Mouse (Mus musculus): ENCODE results near the gene Ltbr. TPM values are rescaled to one million over a fixed set of nuclear protein-coding genes. Genes with fewer than 3 reads are reported as not detected.

Ltbr gene
- total and polyA plus RNA-seq, 3 experiments: 47.6 to 64.2 TPM; not detected in 1

DNA sequence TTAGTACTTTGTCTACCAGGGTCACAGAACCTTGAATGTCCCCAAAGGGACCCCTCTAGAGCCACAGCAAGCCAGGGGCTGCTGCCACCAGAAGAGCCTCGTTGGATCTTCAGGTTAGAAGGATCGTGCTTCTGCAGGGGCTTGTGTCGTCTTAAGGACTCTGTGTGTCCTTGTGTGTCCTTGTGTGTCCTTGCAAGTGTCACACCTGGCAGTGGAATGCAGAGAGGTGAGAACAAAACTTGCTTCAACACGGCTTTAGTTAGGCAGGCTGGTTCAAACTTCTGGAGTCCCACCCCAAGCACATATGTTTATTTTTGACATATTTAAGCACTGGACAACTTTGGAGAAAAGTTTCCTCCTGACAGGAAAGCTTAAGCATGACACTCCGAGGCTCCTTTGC, 25.0 kb downstream of the Ltbr start:
- Histone ChIP-seq H3K36me3 (ENCODE audit: control insufficient read depth in 1 of 2, insufficient read depth in 2 of 2, low read length in 2 of 2) (no peaks in the 10 kb centered on the region), H3K27me3 (ENCODE audit: control insufficient read depth in 1 of 2, insufficient read depth in 2 of 2, low read length in 2 of 2) (peaks cover 14 to 27% of the 10 kb centered on the region in 2 experiments), H3K4me1 (ENCODE audit: control insufficient read depth in 1 of 2, insufficient read depth in 2 of 2, low read length in 2 of 2) (no peaks in the 10 kb centered on the region), H3K9ac (ENCODE audit: control insufficient read depth, low read depth, low read length, poor library complexity, severe bottlenecking) (no peak overlapping the region), H3K79me2 (ENCODE audit: control insufficient read depth, insufficient read depth, low read length, poor library complexity) (no peaks in the 10 kb centered on the region), H3K27ac (ENCODE audit: control insufficient read depth, low read depth, low read length) (no peak overlapping the region), H3K9me3 (replicated peaks; ENCODE audit: insufficient read depth, low read length) (no peaks in the 10 kb centered on the region), H3K4me3 (ENCODE audit: control insufficient read depth in 1 of 2, insufficient read depth in 1 of 2, low read depth in 2 of 2, low read length in 2 of 2) (no peak overlapping the region)
- DNase-seq (ENCODE audit: low read depth, low spot score): no peak
- TF ChIP-seq POLR2AphosphoS5 (IDR thresholded peaks at IDR 0.05; ENCODE audit: borderline replicate concordance, low read depth, low read length) (no peak), SMC3 (IDR thresholded peaks at IDR 0.05; ENCODE audit: low read depth, low read length) (no peak), POLR2A (IDR thresholded peaks at IDR 0.05; ENCODE audit: control insufficient read depth in 1 of 2, insufficient read depth in 1 of 2, low read depth in 1 of 2, low read length in 2 of 2, poor library complexity in 1 of 2) (no peak), JUND (IDR thresholded peaks at IDR 0.05; ENCODE audit: low read depth, low read length) (no peak), NELFE (IDR thresholded peaks at IDR 0.05; ENCODE audit: low read depth, low read length) (no peak), MYB (IDR thresholded peaks at IDR 0.05; ENCODE audit: low read depth, low read length) (no peak), KAT2A (conservative IDR thresholded peaks at IDR 0.05; ENCODE audit: low read depth, low read length) (no peak), POLR2AphosphoS2 (IDR thresholded peaks at IDR 0.05; ENCODE audit: low read length) (no peak), GABPA (IDR thresholded peaks at IDR 0.05; ENCODE audit: low read depth, low read length) (no peak), CHD2 (IDR thresholded peaks at IDR 0.05; ENCODE audit: low read length) (no peak), USF1 (IDR thresholded peaks at IDR 0.05; ENCODE audit: low read depth, low read length) (no peak), TCF12 (IDR thresholded peaks at IDR 0.05; ENCODE audit: low read depth, low read length) (no peak), ELF1 (IDR thresholded peaks at IDR 0.05; ENCODE audit: low read depth, low read length) (no peak), ZC3H11A (IDR thresholded peaks at IDR 0.05; ENCODE audit: low read depth, low read length) (no peak), MYC (IDR thresholded peaks at IDR 0.05; ENCODE audit: low read depth, low read length) (no peak), MEF2A (IDR thresholded peaks at IDR 0.05; ENCODE audit: extremely low read depth, insufficient replicate concordance, low read depth, low read length, poor library complexity, severe bottlenecking) (no peak), ZNF384 (IDR thresholded peaks at IDR 0.05; ENCODE audit: low read depth, low read length) (no peak), HCFC1 (IDR thresholded peaks at IDR 0.05; ENCODE audit: low read depth, low read length) (no peak)

DNA sequence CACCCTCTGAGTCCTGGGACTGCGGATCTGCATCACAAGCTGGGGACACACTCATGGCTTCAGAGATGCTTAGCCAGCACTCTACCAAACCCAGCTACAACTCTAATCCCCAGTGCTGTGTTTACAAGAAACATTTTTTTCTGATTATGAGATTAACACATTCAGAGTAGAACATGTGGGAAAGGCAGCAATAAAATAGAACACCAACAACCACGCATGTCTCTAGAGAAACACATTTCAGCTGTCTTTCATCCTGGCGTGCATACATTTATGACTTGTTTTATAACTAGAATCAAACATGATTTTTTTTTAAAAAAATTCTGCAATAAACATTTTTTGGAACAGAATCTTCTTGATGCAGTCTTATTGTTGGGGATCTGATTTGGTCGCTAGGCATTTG, 26.7 kb downstream of the Ltbr start:
- no peak for DNase-seq (ENCODE audit: low read depth, low spot score)
- no peaks in the 10 kb centered on the region for H3K9me3 ChIP-seq (replicated peaks; ENCODE audit: insufficient read depth, low read length)

More for the DNA sequence above, 26.7 kb downstream of the Ltbr start:
- peaks cover 7 to 18% of the 10 kb centered on the region in 2 experiments for H3K27me3 ChIP-seq (ENCODE audit: control insufficient read depth in 1 of 2, insufficient read depth in 2 of 2, low read length in 2 of 2)
- no peaks in the 10 kb centered on the region for H3K36me3 ChIP-seq (ENCODE audit: control insufficient read depth in 1 of 2, insufficient read depth in 2 of 2, low read length in 2 of 2)
- H3K9ac ChIP-seq (ENCODE audit: control insufficient read depth, low read depth, low read length, poor library complexity, severe bottlenecking): no peak overlapping the region
- TF ChIP-seq NRF1 (IDR thresholded peaks at IDR 0.05; ENCODE audit: insufficient read depth, low read depth, low read length, poor library complexity, severe bottlenecking): no peak
- TF ChIP-seq MEF2A (IDR thresholded peaks at IDR 0.05; ENCODE audit: extremely low read depth, insufficient replicate concordance, low read depth, low read length, poor library complexity, severe bottlenecking): no peak
- TF ChIP-seq MYC (IDR thresholded peaks at IDR 0.05; ENCODE audit: low read depth, low read length): no peak
- TF ChIP-seq ZNF384 (IDR thresholded peaks at IDR 0.05; ENCODE audit: low read depth, low read length): no peak
- TF ChIP-seq E2F4 (IDR thresholded peaks at IDR 0.05; ENCODE audit: borderline replicate concordance, low read depth, low read length): no peak
- TF ChIP-seq MAFK (IDR thresholded peaks at IDR 0.05; ENCODE audit: borderline replicate concordance, low read depth, low read length): no peak
- TF ChIP-seq CHD2 (IDR thresholded peaks at IDR 0.05; ENCODE audit: low read length): no peak
- no peak for TF ChIP-seq ELF1 (IDR thresholded peaks at IDR 0.05; ENCODE audit: low read depth, low read length)
- no peak for TF ChIP-seq MXI1 (IDR thresholded peaks at IDR 0.05; ENCODE audit: low read depth, low read length)
- TF ChIP-seq SIN3A (IDR thresholded peaks at IDR 0.05; ENCODE audit: low read length): no peak
- TF ChIP-seq NELFE (IDR thresholded peaks at IDR 0.05; ENCODE audit: low read depth, low read length): no peak
- TF ChIP-seq ZMIZ1 (IDR thresholded peaks at IDR 0.05; ENCODE audit: low read depth, low read length): no peak
- no peak for TF ChIP-seq UBTF (IDR thresholded peaks at IDR 0.05; ENCODE audit: borderline replicate concordance, insufficient read depth, low read depth, low read length)
- TF ChIP-seq POLR2A (IDR thresholded peaks at IDR 0.05; ENCODE audit: control insufficient read depth in 1 of 2, insufficient read depth in 1 of 2, low read depth in 1 of 2, low read length in 2 of 2, poor library complexity in 1 of 2): no peak
- TF ChIP-seq HCFC1 (IDR thresholded peaks at IDR 0.05; ENCODE audit: low read depth, low read length): no peak
- TF ChIP-seq USF1 (IDR thresholded peaks at IDR 0.05; ENCODE audit: low read depth, low read length): no peak
- H3K27ac ChIP-seq (ENCODE audit: control insufficient read depth, low read depth, low read length): no peak overlapping the region
- no peak overlapping the region for H3K4me3 ChIP-seq (ENCODE audit: control insufficient read depth in 1 of 2, insufficient read depth in 1 of 2, low read depth in 2 of 2, low read length in 2 of 2)
- no peaks in the 10 kb centered on the region for H3K4me1 ChIP-seq (ENCODE audit: control insufficient read depth in 1 of 2, insufficient read depth in 2 of 2, low read length in 2 of 2)
- no peaks in the 10 kb centered on the region for H3K79me2 ChIP-seq (ENCODE audit: control insufficient read depth, insufficient read depth, low read length, poor library complexity)
